Mouse (Mus musculus): ENCODE data around the gene Hyal2.

DNA sequence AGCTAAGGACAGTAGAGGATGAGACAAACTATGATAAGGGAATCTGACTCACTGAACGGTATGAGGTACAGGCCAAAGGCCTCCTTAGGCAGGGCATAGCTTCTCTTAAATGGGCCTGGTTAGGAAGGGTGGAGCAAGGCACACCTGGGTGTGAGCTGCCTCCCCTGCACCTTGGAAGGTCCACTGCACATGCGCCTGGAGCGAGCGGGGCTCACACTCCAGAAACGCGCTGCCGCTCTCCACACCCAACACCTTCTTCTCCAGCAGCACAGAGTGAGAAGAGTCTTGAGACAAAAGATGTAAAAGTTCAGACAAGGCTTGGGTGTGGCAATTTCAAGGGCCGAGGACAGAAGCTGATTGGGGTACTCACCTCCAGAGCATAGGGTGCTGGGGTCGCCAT is 31.7 kb downstream of the Hyal2 start:
- TF ChIP-seq CTCF (IDR thresholded peaks at IDR 0.05; ENCODE audit: extremely low read depth, insufficient read length, insufficient replicate concordance, low read depth, low read length) (no peak), POLR2A (IDR thresholded peaks at IDR 0.05; ENCODE audit: low read depth, low read length) (no peak)
